Mouse (Mus musculus) bone marrow, adult 2 months (tissue): Measurements from ENCODE around the gene Prkca. TPM values are rescaled to one million over a fixed set of nuclear protein-coding genes. Genes with fewer than 3 reads are reported as not detected.

Experiments
- H3K27ac ChIP-seq: fragments of 200-500 bp; 2 replicates; pipeline ENCODE4 v1.5.1; 2012; ENCODE audit warnings: low read depth, mild to moderate bottlenecking, control low read depth, inconsistent platforms, low read length; ENCODE audit not compliant: control insufficient read depth, poor library complexity, insufficient read depth
- H3K4me1 ChIP-seq: fragments of 200-500 bp; 2 replicates; pipeline ENCODE4 v1.6.1; 2011; ENCODE audit warnings: low read length; ENCODE audit not compliant: control insufficient read depth, insufficient read depth
- H3K4me3 ChIP-seq: fragments of 200-500 bp; replicated peaks from 2 replicates; pipeline ENCODE3; 2011; ENCODE audit warnings: mild to moderate bottlenecking, low read depth, low read length, control low read depth; ENCODE audit not compliant: control insufficient read depth
- CTCF ChIP-seq: fragments of 200-500 bp; IDR thresholded peaks from 2 replicates; pipeline ENCODE4 v1.5.1; 2011; ENCODE audit warnings: low read length, control low read depth; ENCODE audit not compliant: control insufficient read depth, insufficient read depth
- POLR2A ChIP-seq: fragments of 200-500 bp; IDR thresholded peaks from 2 replicates; pipeline ENCODE4 v1.6.1; 2011; ENCODE audit warnings: low read depth, mild to moderate bottlenecking, control low read depth, low read length, borderline replicate concordance; ENCODE audit not compliant: control insufficient read depth
- WGBS: fragments of 180-500 bp; shearing (Covaris S2); methylation state at CpG from one replicate; pipeline ENCODE4 v1.1.7; 2018; 5-methylcytosine and 5-hydroxymethylcytosine counted together
- polyA plus RNA-seq: library from polyadenylated mRNA; stranded (reverse); fragments of >200 nt; gene quantifications from 2 replicates; pipeline ENCODE4 v1.2.4, GENCODE M21; 2011; ENCODE audit warnings: low replicate concordance; ENCODE audit not compliant: missing spikeins, insufficient read depth, insufficient read length

Prkca gene
- polyA plus RNA-seq, 1 experiment: 33.8 TPM

DNA sequence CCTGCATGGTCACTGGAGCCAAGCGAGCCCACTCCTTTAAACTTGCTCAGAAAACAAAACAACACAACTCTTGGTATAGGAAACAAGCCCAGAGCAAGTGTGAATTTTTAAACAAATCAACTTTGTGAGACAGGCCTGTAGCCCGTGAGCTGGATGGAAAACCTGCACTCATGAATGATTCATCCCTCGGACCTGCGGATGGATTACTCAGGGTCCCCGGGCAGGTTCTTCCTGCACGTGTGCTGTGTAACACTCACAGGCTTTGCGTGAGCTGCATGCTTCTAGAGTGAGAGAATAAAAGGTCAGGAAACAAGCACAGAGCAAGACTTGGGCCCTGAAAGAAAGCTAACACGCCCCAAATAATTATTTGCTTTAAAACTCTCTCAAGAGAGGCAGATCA is 126.7 kb downstream of the Prkca start:
- 83% methylated on average over 8 of the region's 8 CpGs for WGBS
- Histone ChIP-seq H3K4me1 (no peaks in the 10 kb centered on the region; the same call in 1 of the 2 replicates), H3K27ac (no peak overlapping the region), H3K4me3 (no peak overlapping the region)
- TF ChIP-seq POLR2A: no peak
- no peak for TF ChIP-seq CTCF

DNA sequence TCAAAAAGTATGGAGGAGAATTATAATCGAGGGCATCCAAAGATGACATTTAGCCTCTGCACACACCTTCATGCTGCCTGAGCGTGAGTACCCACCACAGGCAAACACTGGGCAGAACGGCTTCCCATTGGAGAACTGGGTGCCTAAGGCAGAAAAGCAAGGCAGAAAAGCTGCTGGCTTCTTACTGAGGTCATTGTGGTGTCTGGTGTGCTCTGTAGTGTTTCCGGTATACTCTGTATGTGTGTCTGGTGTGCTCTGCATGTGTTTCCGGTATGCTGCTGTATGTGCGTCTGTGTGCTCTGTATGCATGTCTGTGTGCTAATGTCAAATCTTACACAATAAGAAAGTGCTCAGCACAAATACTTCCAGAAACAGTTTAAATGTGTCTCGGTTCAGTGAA is 127.7 kb downstream of the Prkca start:
- 77% methylated on average over 7 of the region's 7 CpGs for WGBS
- no peak overlapping the region for H3K27ac ChIP-seq

DNA sequence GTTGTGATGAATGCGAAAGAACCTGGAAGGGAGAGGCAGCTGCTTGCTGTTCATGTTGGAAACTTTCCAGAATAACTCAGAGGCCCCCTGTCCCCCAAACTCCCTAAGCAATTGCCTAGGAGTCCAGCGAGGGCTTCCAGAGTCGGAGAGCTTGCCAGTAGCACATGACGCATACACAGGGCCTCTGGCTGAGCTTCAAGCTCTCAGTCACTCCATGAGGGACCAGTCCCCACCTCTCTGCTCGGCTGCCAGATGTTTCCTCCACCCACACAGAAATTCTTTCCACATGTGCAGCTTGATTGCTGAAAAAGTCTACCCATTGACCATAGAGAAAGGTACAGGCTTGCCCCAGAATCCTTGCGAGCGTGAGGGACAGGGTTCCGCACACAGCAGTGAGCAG is 128.3 kb downstream of the Prkca start:
- WGBS: 48% methylated on average over 8 of the region's 8 CpGs
- TF ChIP-seq POLR2A: no peak
- no peak for TF ChIP-seq CTCF
- no peak overlapping the region for H3K4me3 ChIP-seq
- H3K27ac ChIP-seq: no peak overlapping the region
- no peaks in the 10 kb centered on the region; the same call in 1 of the 2 replicates for H3K4me1 ChIP-seq

More for the DNA sequence above, 127.7 kb downstream of the Prkca start:
- Histone ChIP-seq H3K4me3 (no peak overlapping the region), H3K4me1 (no peaks in the 10 kb centered on the region; the same call in 1 of the 2 replicates)
- TF ChIP-seq CTCF: no peak
- no peak for TF ChIP-seq POLR2A

DNA sequence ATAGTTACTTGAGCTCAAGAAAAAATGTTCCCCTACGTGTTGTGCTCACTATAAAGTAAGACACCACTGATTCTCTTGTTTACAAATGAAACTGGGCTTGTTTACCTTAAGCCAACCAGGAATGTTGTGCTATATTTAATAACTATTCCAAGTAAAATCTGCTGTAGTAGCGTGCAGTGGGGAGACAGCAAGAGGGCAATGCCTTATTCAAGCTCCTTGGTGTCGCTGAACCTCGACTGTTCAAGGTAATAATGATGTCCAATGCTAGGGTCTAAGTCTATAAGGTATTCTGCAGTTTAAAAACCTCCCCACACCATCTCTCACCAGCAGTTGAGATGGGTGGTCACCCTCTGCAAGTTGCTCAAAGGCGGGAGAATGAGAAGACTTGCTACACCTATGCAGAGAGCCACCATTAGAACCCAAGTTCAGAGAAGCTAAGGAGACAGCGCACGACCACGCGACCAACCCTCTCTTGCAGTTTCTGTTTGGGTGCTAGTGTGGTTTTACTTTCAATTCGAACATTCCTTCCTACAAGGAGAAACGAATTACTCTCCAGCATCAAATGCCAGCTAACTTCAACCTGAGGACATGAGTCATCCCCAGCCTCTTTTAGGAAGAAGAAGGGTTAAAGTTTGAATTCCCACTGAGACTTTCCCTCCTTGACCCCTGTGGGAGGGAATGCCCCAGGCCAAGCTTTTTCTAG is 129.1 kb downstream of the Prkca start:
- WGBS: 30% methylated on average over 11 of the region's 11 CpGs
- no peak for TF ChIP-seq CTCF
- TF ChIP-seq POLR2A: no peak
- H3K4me1 ChIP-seq: no peaks in the 10 kb centered on the region; the same call in 1 of the 2 replicates
- H3K27ac ChIP-seq: no peak overlapping the region
- H3K4me3 ChIP-seq: peak overlapping the region; percentile 2

DNA sequence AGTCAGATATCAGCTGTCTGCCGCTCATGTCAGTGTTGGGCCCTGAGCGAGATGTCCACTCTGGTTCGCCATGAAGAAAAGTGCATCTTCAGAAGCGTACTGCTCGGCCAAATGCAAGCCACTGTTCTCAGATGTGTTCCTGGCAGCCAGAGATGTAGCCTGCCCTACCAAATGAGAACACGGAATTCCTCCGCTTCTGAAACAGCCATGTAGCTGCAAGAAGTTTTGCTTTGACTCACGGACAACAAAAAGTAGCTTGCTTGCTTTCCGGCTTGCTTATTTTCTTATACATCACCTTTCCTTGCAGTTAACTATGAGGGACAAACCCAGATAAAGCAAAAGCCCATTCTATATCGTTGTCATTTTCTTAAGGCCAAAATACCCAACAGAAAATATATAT is 129.9 kb downstream of the Prkca start:
- H3K27ac ChIP-seq: no peak overlapping the region
- WGBS: 89% methylated on average over 10 of the region's 10 CpGs
- H3K4me1 ChIP-seq: no peaks in the 10 kb centered on the region; the same call in 1 of the 2 replicates
- no peak overlapping the region for H3K4me3 ChIP-seq
- TF ChIP-seq CTCF (no peak), POLR2A (no peak)

DNA sequence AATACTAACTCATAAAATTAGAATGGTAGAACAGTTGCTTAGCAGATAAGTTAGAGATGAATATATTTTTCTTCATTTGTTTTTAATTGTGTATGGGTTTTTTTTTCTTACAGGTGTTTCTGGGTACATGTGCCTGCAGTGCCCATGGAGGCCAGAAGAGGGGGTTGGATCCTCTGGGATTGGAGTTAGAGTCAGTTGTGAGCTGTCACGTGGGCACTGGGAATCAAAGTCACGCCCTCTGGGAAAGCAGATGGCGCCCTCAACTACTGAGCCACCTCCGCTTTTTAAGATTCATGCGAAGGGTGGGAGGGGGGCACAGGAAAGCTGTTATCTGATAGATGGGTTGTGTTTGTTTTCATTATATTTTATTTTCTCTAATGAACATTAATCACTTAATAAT is 131.1 kb downstream of the Prkca start:
- WGBS: 86% methylated on average over 5 of the region's 5 CpGs
- H3K27ac ChIP-seq: no peak overlapping the region
- no peaks in the 10 kb centered on the region; the same call in 1 of the 2 replicates for H3K4me1 ChIP-seq
- H3K4me3 ChIP-seq: no peak overlapping the region
- TF ChIP-seq POLR2A (no peak), CTCF (no peak)

DNA sequence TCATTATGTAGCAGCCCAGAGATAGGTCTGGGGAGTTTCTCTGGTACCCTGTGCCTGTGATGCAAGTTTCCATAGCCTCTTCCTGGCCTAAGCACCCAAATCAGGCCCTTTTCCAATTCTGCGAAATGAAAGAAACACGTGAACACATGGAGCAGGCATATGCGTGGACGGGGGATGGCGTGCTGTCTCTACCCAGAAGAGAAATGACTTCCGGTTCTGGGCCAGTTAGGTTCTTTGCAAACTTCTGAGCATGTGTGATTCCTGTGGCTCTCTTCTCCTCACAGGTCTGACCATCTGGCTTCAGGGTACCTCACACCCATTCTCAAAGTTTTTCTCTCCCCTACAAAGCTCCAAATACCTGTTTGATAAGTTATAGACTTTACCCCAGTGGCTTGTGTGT is 131.7 kb downstream of the Prkca start:
- H3K4me3 ChIP-seq: no peak overlapping the region
- no peak for TF ChIP-seq CTCF
- no peak for TF ChIP-seq POLR2A
- 79% methylated on average over 6 of the region's 6 CpGs for WGBS
- H3K4me1 ChIP-seq: no peaks in the 10 kb centered on the region; the same call in 1 of the 2 replicates
- no peak overlapping the region for H3K27ac ChIP-seq

DNA sequence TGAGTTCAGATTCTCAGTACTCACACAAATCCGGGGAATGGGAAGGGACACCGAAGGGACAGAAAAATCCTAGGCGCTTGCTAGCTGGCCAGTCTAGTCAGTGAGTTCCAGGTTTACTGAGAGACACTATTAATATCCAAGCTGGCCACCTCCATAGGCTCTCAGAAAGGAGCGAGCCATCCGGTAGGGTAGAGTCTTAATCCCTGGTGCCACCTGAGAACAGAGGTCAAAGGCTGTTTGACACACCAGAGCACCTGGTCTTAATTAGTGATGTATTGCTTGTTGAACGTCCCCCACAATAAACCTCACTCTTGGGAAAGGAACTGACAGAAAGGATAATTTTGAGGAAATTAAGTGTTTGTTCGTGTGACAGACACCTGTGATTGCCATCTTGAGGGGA is 133.0 kb downstream of the Prkca start:
- TF ChIP-seq POLR2A: no peak
- no peak for TF ChIP-seq CTCF
- WGBS: 85% methylated on average over 7 of the region's 7 CpGs
- Histone ChIP-seq H3K27ac (no peak overlapping the region), H3K4me1 (no peaks in the 10 kb centered on the region; the same call in 1 of the 2 replicates), H3K4me3 (no peak overlapping the region)

DNA sequence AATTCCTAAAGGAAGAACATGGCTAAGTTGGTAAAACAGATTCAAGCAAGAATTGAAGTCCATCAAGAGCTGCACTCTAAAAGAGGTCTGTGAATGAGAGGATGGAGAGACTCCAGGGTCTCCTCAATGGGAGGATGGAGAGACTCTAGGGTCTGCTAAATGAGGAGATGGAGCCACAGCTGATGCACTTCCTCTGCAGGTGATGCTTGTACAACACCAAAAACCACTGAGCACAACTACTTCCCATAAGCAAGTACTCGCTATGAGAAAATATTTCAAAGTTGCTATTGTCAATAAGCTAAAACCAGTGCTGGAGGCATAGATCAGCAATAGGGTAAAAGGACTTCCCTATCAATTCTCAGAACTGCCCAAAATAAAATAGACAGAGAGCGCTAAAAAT is 137.1 kb downstream of the Prkca start:
- no peak for TF ChIP-seq CTCF
- TF ChIP-seq POLR2A: no peak
- H3K4me1 ChIP-seq: no peaks in the 10 kb centered on the region

More for the DNA sequence above, 137.1 kb downstream of the Prkca start:
- Histone ChIP-seq H3K27ac (no peak overlapping the region), H3K4me3 (no peak overlapping the region)
- WGBS: 71% methylated on average over 2 of the region's 2 CpGs
